Mouse (Mus musculus): ENCODE data around the gene Zfp770.
A peak's percentile ranks its signal among the peaks of the same experiment; 100 is the strongest.
"Not testable (repeated sequence)": the region's sequence is repeated elsewhere in the genome, so short reads cannot be mapped to it uniquely, and the experiment has no call there.

Zfp770 gene

GRCm38 (mm10) chr2:114200932-114201559 lies at the start of gene Zfp770:
TSS of gene Zfp770 (minus strand) at chr2:114201469.
- no peak for DNase-seq (ENCODE audit: extremely low read depth, low read depth, low spot score)

GRCm38 (mm10) chr2:114249440-114249839 lies 48.2 kb upstream of the Zfp770 start:
- no peak for DNase-seq (ENCODE audit: extremely low read depth, low read depth, low spot score)

- no peak for DNase-seq (ENCODE audit: extremely low read depth, low read depth, low spot score)
These were observed 36.4 kb upstream of the Zfp770 start for GRCm38 (mm10) chr2:114237639-114238038.

- no peak for DNase-seq (ENCODE audit: extremely low read depth, low read depth, low spot score)
These were observed 35.3 kb upstream of the Zfp770 start for GRCm38 (mm10) chr2:114236566-114236965.

- no peak for DNase-seq (ENCODE audit: extremely low read depth, low read depth, low spot score)
These were observed 34.3 kb upstream of the Zfp770 start for GRCm38 (mm10) chr2:114235584-114235983.

- no peak for DNase-seq (ENCODE audit: extremely low read depth, low read depth, low spot score)
These were observed 30.0 kb upstream of the Zfp770 start for GRCm38 (mm10) chr2:114231248-114231647.

GRCm38 (mm10) chr2:114228672-114229071 lies 27.4 kb upstream of the Zfp770 start:
- DNase-seq (ENCODE audit: extremely low read depth, low read depth, low spot score): no peak

- DNase-seq (ENCODE audit: extremely low read depth, low read depth, low spot score): no peak
These were observed 3.8 kb upstream of the Zfp770 start for GRCm38 (mm10) chr2:114205036-114205435.

GRCm38 (mm10) chr2:114201574-114201973 lies 305 bp upstream of the Zfp770 start:
- DNase-seq (ENCODE audit: extremely low read depth, low read depth, low spot score): no peak

- DNase-seq (ENCODE audit: extremely low read depth, low read depth, low spot score): no peak
These were observed 4.8 kb downstream of the Zfp770 start for GRCm38 (mm10) chr2:114196421-114196820.

GRCm38 (mm10) chr2:114186924-114187323 lies 14.3 kb downstream of the Zfp770 start, which contains the start of gene Aqr:
TSS of gene Aqr (minus strand) at chr2:114187024.
- DNase-seq (ENCODE audit: extremely low read depth, low read depth, low spot score): not testable (repeated sequence)

GRCm38 (mm10) chr2:114177802-114178733 lies 23.2 kb downstream of the Zfp770 start:
- DNase-seq (ENCODE audit: extremely low read depth, low read depth, low spot score): no peak

- DNase-seq (ENCODE audit: extremely low read depth, low read depth, low spot score): peak; percentile 21
These were observed 26.4 kb downstream of the Zfp770 start for GRCm38 (mm10) chr2:114174651-114175484.

GRCm38 (mm10) chr2:114173248-114173647 lies 28.0 kb downstream of the Zfp770 start:
- no peak for DNase-seq (ENCODE audit: extremely low read depth, low read depth, low spot score)

GRCm38 (mm10) chr2:114167837-114168236 lies 33.4 kb downstream of the Zfp770 start:
- DNase-seq (ENCODE audit: extremely low read depth, low read depth, low spot score): no peak

- no peak for DNase-seq (ENCODE audit: extremely low read depth, low read depth, low spot score)
These were observed 39.3 kb downstream of the Zfp770 start for GRCm38 (mm10) chr2:114161978-114162377.

- DNase-seq (ENCODE audit: extremely low read depth, low read depth, low spot score): no peak
These were observed 43.9 kb downstream of the Zfp770 start for GRCm38 (mm10) chr2:114157345-114157744.

GRCm38 (mm10) chr2:114156639-114157038 lies 44.6 kb downstream of the Zfp770 start:
- no peak for DNase-seq (ENCODE audit: extremely low read depth, low read depth, low spot score)

GRCm38 (mm10) chr2:114153247-114153646 lies 48.0 kb downstream of the Zfp770 start:
- no peak for DNase-seq (ENCODE audit: extremely low read depth, low read depth, low spot score)

- DNase-seq (ENCODE audit: extremely low read depth, low read depth, low spot score): no peak
These were observed 54.3 kb downstream of the Zfp770 start for GRCm38 (mm10) chr2:114146864-114147458.

GRCm38 (mm10) chr2:114145315-114145801 lies 55.9 kb downstream of the Zfp770 start:
- DNase-seq (ENCODE audit: extremely low read depth, low read depth, low spot score): no peak

Measured in fat pad, adult 2 months (tissue).